In the genomic region with DNA sequence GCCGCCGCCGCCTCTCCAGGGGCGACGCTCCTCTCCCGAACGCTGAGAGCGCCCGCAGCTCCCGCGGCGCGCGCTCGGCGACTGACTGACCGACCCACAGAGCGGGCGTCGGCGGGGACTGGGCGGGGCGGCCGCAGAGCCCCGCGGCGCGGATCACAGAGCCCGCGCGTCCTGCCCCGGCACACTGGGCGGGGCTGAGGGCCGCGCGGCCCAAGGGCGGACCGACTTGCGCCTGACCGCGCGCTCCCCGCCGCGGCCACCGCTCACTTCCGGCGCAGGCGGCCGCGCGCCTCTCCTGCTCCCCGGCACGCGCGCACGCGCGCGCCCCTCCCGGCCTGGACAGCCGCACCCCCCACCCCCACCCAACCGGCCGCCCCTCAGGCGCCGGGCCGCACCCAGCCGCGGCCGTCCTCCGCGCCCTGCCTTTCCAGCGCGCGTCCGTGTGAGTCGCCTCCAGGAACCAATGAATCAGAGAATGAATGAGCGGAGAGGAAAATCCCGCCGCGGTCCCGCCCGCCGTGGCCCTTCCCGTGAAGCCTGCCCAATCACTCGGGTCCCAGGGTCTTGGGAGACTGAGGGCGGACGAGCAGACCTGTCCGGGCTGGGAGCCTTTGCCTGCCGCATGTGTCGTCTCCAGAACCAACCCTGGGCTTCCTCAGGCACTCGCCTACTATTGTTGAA, we compare ENCODE assay signal across 8 mouse cellular contexts. TPM values are rescaled to one million over a fixed set of nuclear protein-coding genes. Genes with fewer than 3 reads are reported as not detected.
A peak's percentile ranks its signal among the peaks of the same experiment; 100 is the strongest.
DNase-seq lines count a peak whose midpoint lies in the region; ATAC-seq lines count a peak whose summit lies in the region.

A gene (minus strand): TSS at position 474 of the 681 bp plus-strand sequence.

- H3K4me1 ChIP-seq in heart, embryonic 13.5 days = peaks cover 29% of the 10 kb centered on the region
- H3K4me1 ChIP-seq in liver, embryonic 11.5 days (replicated peaks; ENCODE audit: control insufficient read depth, insufficient read depth, low read length) = peaks cover 3% of the 10 kb centered on the region
- peaks cover 3% of the 10 kb centered on the region; the same call in 1 of the 2 replicates for H3K4me1 ChIP-seq in stomach, embryonic 14.5 days (ENCODE audit: control insufficient read depth, insufficient read depth, low read length)

- WGBS in heart, embryonic 13.5 days = under 1% methylated on average over 60 of the region's 92 CpGs
- under 1% methylated on average over 67 of the region's 92 CpGs for WGBS in liver, embryonic 11.5 days
- WGBS in stomach, embryonic 14.5 days = under 1% methylated on average over 68 of the region's 92 CpGs

- peaks cover 6% of the 10 kb centered on the region for H3K36me3 ChIP-seq in heart, embryonic 13.5 days
- H3K36me3 ChIP-seq in liver, embryonic 11.5 days (ENCODE audit: control insufficient read depth, insufficient read depth, low read length) = no peaks in the 10 kb centered on the region
- no peaks in the 10 kb centered on the region for H3K36me3 ChIP-seq in stomach, embryonic 14.5 days (ENCODE audit: control insufficient read depth, insufficient read depth, low read length)

- H3K9me3 ChIP-seq in heart, embryonic 13.5 days = no peaks in the 10 kb centered on the region
- H3K9me3 ChIP-seq in liver, embryonic 11.5 days (ENCODE audit: control insufficient read depth, low read length) = no peaks in the 10 kb centered on the region
- no peaks in the 10 kb centered on the region for H3K9me3 ChIP-seq in stomach, embryonic 14.5 days (ENCODE audit: control insufficient read depth, low read depth, low read length)

- H3K4me3 ChIP-seq in heart, embryonic 13.5 days = peak within 1 kb of the TSS; percentile 99
- H3K4me3 ChIP-seq in liver, embryonic 11.5 days (ENCODE audit: low read depth, low read length) = peak within 1 kb of the TSS; percentile 90
- peak within 1 kb of the TSS; percentile 94 for H3K4me3 ChIP-seq in stomach, embryonic 14.5 days (ENCODE audit: low read depth, low read length)

- peak within 1 kb of the TSS; percentile 83 for H3K4me2 ChIP-seq in heart, embryonic 13.5 days
- peak within 1 kb of the TSS; percentile 82 for H3K4me2 ChIP-seq in liver, embryonic 11.5 days
- peak within 1 kb of the TSS; percentile 79 for H3K4me2 ChIP-seq in stomach, embryonic 14.5 days (replicated peaks; ENCODE audit: low read depth, low read length)

- peak; percentile 98 for ATAC-seq in heart, embryonic 13.5 days (ENCODE audit: extremely low read depth, insufficient number of reproducible peaks, low FRiP score, low TSS enrichment)
- ATAC-seq in liver, embryonic 11.5 days (replicated peaks; ENCODE audit: low FRiP score) = peak; percentile 92
- peak; percentile 98 for ATAC-seq in stomach, embryonic 14.5 days (ENCODE audit: insufficient number of reproducible peaks, insufficient read depth, low FRiP score, low read depth)

- DNase-seq in A20 (ENCODE audit: low read depth, low spot score) = peak; percentile 79
- peak; percentile 95 for DNase-seq in brain, adult 2 months (ENCODE audit: low read depth, low spot score)
- DNase-seq in fibroblast of lung, adult 2 months (ENCODE audit: low read depth) = peak; percentile 65
- peak; percentile 94 for DNase-seq in kidney, postnatal 10 days
- DNase-seq in liver, embryonic 11.5 days (ENCODE audit: low spot score) = peak; percentile 82
- DNase-seq in naive thymus-derived CD4-positive, alpha-beta T cell, adult 2 months (ENCODE audit: low read depth) = peak; percentile 65

- H3K27me3 ChIP-seq in heart, embryonic 13.5 days (replicated peaks) = no peaks in the 10 kb centered on the region
- H3K27me3 ChIP-seq in liver, embryonic 11.5 days (replicated peaks; ENCODE audit: control insufficient read depth, insufficient read depth, low read length) = peaks cover 9% of the 10 kb centered on the region
- H3K27me3 ChIP-seq in stomach, embryonic 14.5 days (ENCODE audit: control insufficient read depth, insufficient read depth, low read length) = no peaks in the 10 kb centered on the region

- H3K9ac ChIP-seq in heart, embryonic 13.5 days = peak within 1 kb of the TSS; percentile 99
- peak within 1 kb of the TSS; percentile 88 for H3K9ac ChIP-seq in liver, embryonic 11.5 days (ENCODE audit: low read depth, low read length)
- H3K9ac ChIP-seq in stomach, embryonic 14.5 days (replicated peaks; ENCODE audit: low read depth, low read length) = peak within 1 kb of the TSS; percentile 96

- peak within 1 kb of the TSS; percentile 98 for H3K27ac ChIP-seq in heart, embryonic 13.5 days (replicated peaks)
- peak within 1 kb of the TSS; percentile 88 for H3K27ac ChIP-seq in liver, embryonic 11.5 days (ENCODE audit: low read depth, low read length)
- H3K27ac ChIP-seq in stomach, embryonic 14.5 days (ENCODE audit: low read length) = peak within 1 kb of the TSS; percentile 94

RNA-seq across cellular contexts. Expression of the gene that starts here (rescaled TPM):
- polyA plus RNA-seq in heart, embryonic 13.5 days (2015; fragmentation: Nextera tagmentation; extraction: Ambion mirVana) = 56.3 and 65.1 TPM in 2 replicates
- polyA plus RNA-seq in liver, embryonic 11.5 days (2014; fragmentation: Nextera tagmentation; extraction: Ambion mirVana) = 66.7 and 68.9 TPM in 2 replicates
- 38.1 and 38.6 TPM in 2 replicates for polyA plus RNA-seq in stomach, embryonic 14.5 days (2014; fragmentation: Nextera tagmentation; extraction: Ambion mirVana)

Comparison
In these comparisons a context has a peak if more than half of its experiments do, and no peak if none do; other contexts are left out.
1. Peak in every context shown above with its lines: DNase-seq, ATAC-seq, H3K4me3 ChIP-seq and H3K27ac ChIP-seq.